Mouse (Mus musculus) cortical plate, adult 2 months (tissue): ENCODE measurements around the gene Akt2. TPM values are rescaled to one million over a fixed set of nuclear protein-coding genes. Genes with fewer than 3 reads are reported as not detected.

Experiments
- H3K27ac ChIP-seq: fragments of 200-500 bp; 2 replicates; pipeline ENCODE4 v1.5.1; 2012; ENCODE audit warnings: low read length, control low read depth, inconsistent platforms; ENCODE audit not compliant: insufficient read depth
- H3K4me1 ChIP-seq: fragments of 200-500 bp; 2 replicates; pipeline ENCODE4 v1.6.1; 2011; ENCODE audit warnings: low read length; ENCODE audit not compliant: control insufficient read depth, insufficient read depth
- H3K4me3 ChIP-seq: fragments of 200-500 bp; 2 replicates; pipeline ENCODE4 v1.5.1; 2011; ENCODE audit warnings: mild to moderate bottlenecking, low read length, control low read depth; ENCODE audit not compliant: insufficient read depth
- CTCF ChIP-seq: fragments of 200-500 bp; IDR thresholded peaks from 2 replicates; pipeline ENCODE4 v1.5.1; 2011; ENCODE audit warnings: mild to moderate bottlenecking, control low read depth, low read length; ENCODE audit not compliant: insufficient read depth; ENCODE audit errors: extremely low read depth
- POLR2A ChIP-seq: fragments of 200-500 bp; IDR thresholded peaks from 2 replicates; pipeline ENCODE4 v1.6.1; 2011; ENCODE audit warnings: mild to moderate bottlenecking, low read length, control low read depth; ENCODE audit not compliant: insufficient read depth; ENCODE audit errors: extremely low read depth
- polyA plus RNA-seq: library from polyadenylated mRNA; depleted of rRNA; stranded (reverse); fragments of >200 nt; gene quantifications from 2 replicates; pipeline ENCODE4 v1.2.3, GENCODE M21; 2012; rRNA removed

Gene Akt2
- polyA plus RNA-seq, 1 experiment, result 161 TPM

DNA sequence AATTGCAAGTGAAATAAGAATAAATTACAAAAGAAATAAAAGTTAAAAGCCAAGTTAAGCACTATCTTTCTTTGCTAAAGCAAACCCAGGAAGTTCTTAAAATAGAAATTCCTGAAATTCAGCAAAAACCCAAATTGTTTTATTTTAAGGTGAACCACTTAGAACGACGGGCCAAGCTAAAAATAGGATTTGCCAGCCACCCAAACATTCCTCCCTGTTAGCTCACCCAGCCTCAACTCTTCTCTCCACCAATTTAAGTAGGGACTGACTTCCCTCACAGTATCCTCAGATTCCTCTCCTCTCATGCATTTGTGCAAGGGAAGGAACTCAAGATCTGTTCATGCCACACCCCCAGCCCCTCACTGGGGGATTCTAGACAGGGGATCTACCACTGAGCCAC, 91.9 kb downstream of the Akt2 start:
- H3K4me1 ChIP-seq, result peaks cover 2% of the 10 kb centered on the region; the same call in 1 of the 2 replicates
- TF ChIP-seq CTCF (no peak), POLR2A (no peak)
- no peak overlapping the region for H3K4me3 ChIP-seq
- H3K27ac ChIP-seq, result no peak overlapping the region

DNA sequence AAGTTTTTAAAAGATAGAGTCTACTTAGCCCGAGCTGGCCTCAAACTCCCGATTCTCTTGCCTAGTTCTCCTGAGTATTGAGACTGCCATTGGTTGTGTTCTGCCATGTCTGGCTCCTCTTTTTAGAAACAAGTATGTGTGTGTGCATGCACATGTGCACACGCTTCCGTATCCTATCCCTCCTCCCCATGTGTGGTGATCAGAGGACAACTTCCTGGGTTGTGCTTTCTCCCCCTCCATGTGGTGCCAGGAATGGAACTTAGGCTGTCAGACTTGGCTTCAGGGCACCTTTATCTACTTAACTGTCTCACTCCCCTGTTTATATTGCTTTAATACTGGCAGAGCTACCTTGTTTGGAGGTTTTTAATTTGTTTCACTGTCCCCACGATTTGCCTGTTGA, 93.9 kb downstream of the Akt2 start:
- H3K4me3 ChIP-seq, result no peak overlapping the region
- peaks cover 3% of the 10 kb centered on the region; the same call in 1 of the 2 replicates for H3K4me1 ChIP-seq
- H3K27ac ChIP-seq, result no peak overlapping the region
- TF ChIP-seq POLR2A (no peak), CTCF (no peak)

DNA sequence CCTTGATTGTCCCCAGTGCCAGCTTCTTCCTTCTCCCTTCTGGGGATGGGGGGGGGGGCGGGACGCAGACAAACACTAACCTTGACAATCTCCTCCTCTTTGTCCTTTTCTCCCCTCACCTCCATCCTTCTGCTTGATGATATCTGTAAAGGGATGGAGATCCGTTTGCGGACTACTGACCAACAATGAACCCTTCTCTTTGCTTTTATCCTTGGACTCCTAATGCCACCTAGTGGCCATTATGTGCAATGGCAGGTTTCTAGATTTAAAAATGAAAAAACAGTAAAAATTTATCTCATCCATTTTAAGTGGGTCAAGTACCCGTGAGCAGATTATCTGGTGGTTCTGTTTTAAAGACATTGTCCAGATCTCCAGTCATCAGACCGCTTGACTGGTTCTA, 94.3 kb downstream of the Akt2 start:
- Histone ChIP-seq H3K4me3 (no peak overlapping the region), H3K4me1 (peaks cover 3% of the 10 kb centered on the region; the same call in 1 of the 2 replicates), H3K27ac (no peak overlapping the region)
- TF ChIP-seq POLR2A (no peak), CTCF (peak; percentile 55)

GRCm38 (mm10) chr7:27687043-27687442, 95.7 kb downstream of the Akt2 start:
- Histone ChIP-seq H3K27ac (no peak overlapping the region), H3K4me1 (peaks cover 3% of the 10 kb centered on the region; the same call in 1 of the 2 replicates), H3K4me3 (no peak overlapping the region)
- TF ChIP-seq POLR2A (no peak), CTCF (no peak)

DNA sequence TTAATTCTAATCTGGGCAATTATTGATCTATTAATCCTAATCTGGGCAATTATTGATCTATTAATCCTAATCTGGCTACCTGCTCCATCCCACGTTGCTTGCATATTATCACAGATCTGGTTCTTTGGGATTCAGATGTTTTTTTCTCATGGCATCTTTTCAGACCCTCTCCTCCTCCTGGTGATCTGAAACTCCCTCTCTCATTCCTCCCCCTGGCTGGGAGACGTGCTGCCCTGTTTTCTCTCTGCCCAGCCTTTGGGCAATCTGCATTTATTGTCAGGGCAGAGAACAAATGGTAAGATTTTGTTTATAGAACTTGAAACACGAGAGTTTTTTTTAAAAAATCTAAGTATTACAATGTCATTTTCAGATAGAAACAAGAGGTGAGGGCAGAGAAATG, 96.5 kb downstream of the Akt2 start:
- Histone ChIP-seq H3K4me3 (no peak overlapping the region), H3K27ac (no peak overlapping the region), H3K4me1 (peaks cover 3% of the 10 kb centered on the region; the same call in 1 of the 2 replicates)
- TF ChIP-seq POLR2A (no peak), CTCF (no peak)

DNA sequence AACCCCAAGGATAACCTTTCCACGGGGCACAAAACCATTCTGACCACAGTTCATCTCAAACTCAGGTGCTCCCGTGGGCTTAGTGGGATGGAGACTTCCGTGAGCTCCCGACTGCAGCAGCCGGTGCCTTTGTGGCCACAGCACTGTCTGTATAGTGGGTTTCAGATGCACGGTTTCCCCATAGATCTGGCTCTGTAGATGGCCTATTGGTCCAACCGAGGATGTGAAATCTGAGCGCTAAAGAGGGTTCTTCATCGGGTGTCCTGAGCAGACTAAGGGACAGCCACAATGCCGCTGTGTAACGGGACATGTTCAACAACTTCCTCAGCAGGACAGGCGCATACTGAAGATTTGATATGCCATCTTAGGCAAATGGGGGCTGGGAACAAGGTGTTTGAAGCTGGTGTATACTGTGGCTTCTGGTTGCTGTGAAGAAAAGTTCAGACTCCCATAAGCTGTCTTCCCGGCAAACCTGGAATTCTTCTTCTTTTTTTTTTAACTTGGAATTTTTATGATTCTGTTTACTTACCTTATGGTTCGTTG, 97.0 kb downstream of the Akt2 start:
- no peak for TF ChIP-seq POLR2A
- no peak for TF ChIP-seq CTCF
- Histone ChIP-seq H3K27ac (no peak overlapping the region), H3K4me1 (peaks cover 3% of the 10 kb centered on the region; the same call in 1 of the 2 replicates), H3K4me3 (peak overlapping the region; percentile 13; the same call in 1 of the 2 replicates)

- H3K27ac ChIP-seq, result no peak within 1 kb of the TSS
- TF ChIP-seq POLR2A, result peak; percentile 68; the same call in 1 of the 2 replicates
- TF ChIP-seq CTCF, result no peak
- peak within 1 kb of the TSS; percentile 13 for H3K4me3 ChIP-seq
- H3K4me1 ChIP-seq, result peaks cover 3% of the 10 kb centered on the region; the same call in 1 of the 2 replicates
Observed at GRCm38 (mm10) chr7:27688815-27689612, 97.7 kb downstream of the Akt2 start, which contains the start of gene Zfp607b. TSS of gene Zfp607b (plus strand) at chr7:27689340.

Other genes starting within 250 kb of the Akt2 start
- gene Shkbp1, start 235.5 kb upstream of the Akt2 start, polyA plus RNA-seq, result 64.2 and 73.8 TPM in 2 replicates
- gene Gm20479, start 234.1 kb upstream of the Akt2 start, polyA plus RNA-seq, result 0.75 TPM in 1 of 2 replicates, not detected in the other
- 149 and 162 TPM in 2 replicates for gene Sptbn4, start 143.9 kb upstream of the Akt2 start, polyA plus RNA-seq
- 15.8 and 16.6 TPM in 2 replicates for gene Blvrb, start 143.6 kb upstream of the Akt2 start, polyA plus RNA-seq
- gene Sertad3, start 117.8 kb upstream of the Akt2 start, polyA plus RNA-seq, result 3.3 and 3.8 TPM in 2 replicates
- gene Sertad1, start 104.6 kb upstream of the Akt2 start, polyA plus RNA-seq, result 15.7 and 19.3 TPM in 2 replicates
- gene Prx, start 92.2 kb upstream of the Akt2 start, polyA plus RNA-seq, result 0.29 and 0.47 TPM in 2 replicates
- gene Hipk4, start 68.3 kb upstream of the Akt2 start, polyA plus RNA-seq, result 0.21 and 0.25 TPM in 2 replicates
- 1,185 and 1,204 TPM in 2 replicates for gene Pld3, start 38.3 kb upstream of the Akt2 start, polyA plus RNA-seq
- gene 2310022A10Rik, start 38.3 kb upstream of the Akt2 start, polyA plus RNA-seq, result 32.7 and 33.8 TPM in 2 replicates
- 188 and 192 TPM in 2 replicates for gene Ttc9b, start 62.4 kb downstream of the Akt2 start, polyA plus RNA-seq
- gene Map3k10, start 83.0 kb downstream of the Akt2 start, polyA plus RNA-seq, result 181 and 189 TPM in 2 replicates
- 8.0 and 9.8 TPM in 2 replicates for gene Zfp607b, start 97.8 kb downstream of the Akt2 start, polyA plus RNA-seq
- gene Zfp60, start 139.8 kb downstream of the Akt2 start, polyA plus RNA-seq, result 15.9 and 17.3 TPM in 2 replicates
- 3.9 and 4.0 TPM in 2 replicates for gene Zfp626, start 215.6 kb downstream of the Akt2 start, polyA plus RNA-seq
- 3.4 and 3.9 TPM in 2 replicates for gene Zfp59, start 247.1 kb downstream of the Akt2 start, polyA plus RNA-seq